Mouse (Mus musculus) 3134 (cell line): ENCODE measurements around the gene Zc3hav1.
A peak's percentile ranks its signal among the peaks of the same experiment; 100 is the strongest.
"Not testable (repeated sequence)": the region's sequence is repeated elsewhere in the genome, so short reads cannot be mapped to it uniquely, and the experiment has no call there.

Source experiments
- DNase-seq: peaks from one replicate; pipeline ENCODE4 v3.0.0-alpha.2; 2011; ENCODE audit warnings: low spot score; ENCODE audit not compliant: insufficient read length; ENCODE audit errors: extremely low read depth

Zc3hav1 gene

GRCm38 (mm10) chr6:38353811-38354722, at the start of gene Zc3hav1:
Gene Zc3hav1, minus strand, starts transcription at chr6:38354603.
- peak; percentile 94 for DNase-seq

GRCm38 (mm10) chr6:38389671-38390070, 35.3 kb upstream of the Zc3hav1 start:
- DNase-seq, result no peak

GRCm38 (mm10) chr6:38381129-38381771, 26.8 kb upstream of the Zc3hav1 start, which contains the start of gene Ttc26:
Gene Ttc26, plus strand, starts transcription at chr6:38381469.
- DNase-seq, result peak; percentile 70

GRCm38 (mm10) chr6:38380764-38381128, 26.3 kb upstream of the Zc3hav1 start:
- DNase-seq, result no peak

- no peak for DNase-seq
Measured at GRCm38 (mm10) chr6:38374271-38374670, 19.9 kb upstream of the Zc3hav1 start.

- no peak for DNase-seq
Measured at GRCm38 (mm10) chr6:38369945-38370344, 15.5 kb upstream of the Zc3hav1 start.

- no peak for DNase-seq
Measured at GRCm38 (mm10) chr6:38364121-38364520, 9.7 kb upstream of the Zc3hav1 start.

- DNase-seq, result no peak
Measured at GRCm38 (mm10) chr6:38363370-38363769, 9.0 kb upstream of the Zc3hav1 start.

GRCm38 (mm10) chr6:38361937-38362336, 7.5 kb upstream of the Zc3hav1 start:
- DNase-seq, result no peak

GRCm38 (mm10) chr6:38361065-38361464, 6.7 kb upstream of the Zc3hav1 start:
- DNase-seq, result no peak

- DNase-seq, result no peak
Measured at GRCm38 (mm10) chr6:38359736-38360499, 5.5 kb upstream of the Zc3hav1 start.

GRCm38 (mm10) chr6:38359044-38359735, 4.8 kb upstream of the Zc3hav1 start:
- DNase-seq, result not testable (repeated sequence)

GRCm38 (mm10) chr6:38358253-38359027, 4.0 kb upstream of the Zc3hav1 start:
- DNase-seq, result no peak

- DNase-seq, result no peak
Measured at GRCm38 (mm10) chr6:38357603-38358252, 3.3 kb upstream of the Zc3hav1 start.

- DNase-seq, result not testable (repeated sequence)
Measured at GRCm38 (mm10) chr6:38356661-38357433, 2.4 kb upstream of the Zc3hav1 start.

- DNase-seq, result peak; percentile 26
Measured at GRCm38 (mm10) chr6:38355862-38356261, 1.5 kb upstream of the Zc3hav1 start.

GRCm38 (mm10) chr6:38355354-38355823, 986 bp upstream of the Zc3hav1 start:
- DNase-seq, result no peak

- no peak for DNase-seq
Measured at GRCm38 (mm10) chr6:38354723-38355353, 435 bp upstream of the Zc3hav1 start.
